Mouse (Mus musculus) adrenal gland, postnatal 4 days (tissue): ENCODE measurements around the gene Smim22. TPM values are rescaled to one million over a fixed set of nuclear protein-coding genes. Genes with fewer than 3 reads are reported as not detected.

Experiments
- DNase-seq, 2 experiments: peaks; one replicate each; pipeline ENCODE4 v3.0.0; 2021 to 2022; ENCODE audit warnings: low spot score in 2 of 2, mixed read lengths in 2 of 2
- long read RNA-seq, 2 experiments: library from polyadenylated mRNA; stranded (forward); transcript quantifications; one replicate each; pipeline ENCODE4 v2.0.0; 2021
- total RNA-seq, 2 experiments: library from RNA; stranded (reverse); gene quantifications; 2 replicates each; pipeline ENCODE4 v1.2.3; 2021

Smim22 gene
- 1 to 10 TPM in 1 of 2 experiments, not detected in 1; 2.2 TPM for total RNA-seq
- long read RNA-seq, experiment 1, result 0 reads
- long read RNA-seq, experiment 2, partial matches to known transcripts, result 0 of 2 reads
- long read RNA-seq, experiment 2, other reads (novel, unspliced or antisense), result 1 of 2 reads

GRCm38 (mm10) chr16:5007067-5007466, at the start of gene Smim22:
Gene Smim22, plus strand, starts transcription at chr16:5007288.
- DNase-seq, result no peak

- no peak for DNase-seq
These were observed 49.6 kb upstream of the Smim22 start for GRCm38 (mm10) chr16:4957446-4957845.

GRCm38 (mm10) chr16:4960260-4960659, 46.8 kb upstream of the Smim22 start:
- DNase-seq, result no peak

GRCm38 (mm10) chr16:4963346-4963745, 43.7 kb upstream of the Smim22 start:
- no peak for DNase-seq

- peak; percentile 88 to 95 for DNase-seq
These were observed 43.0 kb upstream of the Smim22 start, which contains the start of gene Anks3 for GRCm38 (mm10) chr16:4963797-4964709. Gene Anks3, minus strand, starts transcription at chr16:4964205.

- no peak for DNase-seq
These were observed 42.2 kb upstream of the Smim22 start for GRCm38 (mm10) chr16:4964731-4965391.

GRCm38 (mm10) chr16:4965392-4966129, 41.5 kb upstream of the Smim22 start:
- no peak for DNase-seq

- no peak for DNase-seq
These were observed 38.7 kb upstream of the Smim22 start for GRCm38 (mm10) chr16:4968426-4968825.

GRCm38 (mm10) chr16:4969055-4969843, 37.8 kb upstream of the Smim22 start:
- DNase-seq, result no peak

GRCm38 (mm10) chr16:4971626-4972025, 35.5 kb upstream of the Smim22 start:
- no peak for DNase-seq

GRCm38 (mm10) chr16:4974521-4974920, 32.6 kb upstream of the Smim22 start:
- no peak for DNase-seq

- no peak for DNase-seq
These were observed 30.9 kb upstream of the Smim22 start for GRCm38 (mm10) chr16:4976180-4976579.

GRCm38 (mm10) chr16:4978275-4979051, 28.6 kb upstream of the Smim22 start:
- DNase-seq, result no peak

GRCm38 (mm10) chr16:4979755-4980380, 27.2 kb upstream of the Smim22 start:
- no peak for DNase-seq

GRCm38 (mm10) chr16:4984717-4985116, 22.4 kb upstream of the Smim22 start:
- DNase-seq, result no peak

GRCm38 (mm10) chr16:4993276-4993675, 13.8 kb upstream of the Smim22 start:
- no peak for DNase-seq

- DNase-seq, result no peak
These were observed 9.5 kb upstream of the Smim22 start, which contains the start of gene Sept12 for GRCm38 (mm10) chr16:4997553-4997952. Gene Sept12, minus strand, starts transcription at chr16:4997852.

- no peak for DNase-seq
These were observed 8.1 kb upstream of the Smim22 start for GRCm38 (mm10) chr16:4998984-4999383.

GRCm38 (mm10) chr16:5000611-5001010, 6.5 kb upstream of the Smim22 start:
- DNase-seq, result no peak
